Mouse (Mus musculus) hindbrain, embryonic 16.5 days (tissue): ENCODE results near the gene Lhx5. TPM values are rescaled to one million over a fixed set of nuclear protein-coding genes. Genes with fewer than 3 reads are reported as not detected.

Experiments used
- ATAC-seq: fragments of 200-750 bp; cut with Nextera tagmentation; 2 replicates; pipeline ENCODE4 v1.8.0; 2017; ENCODE audit warnings: moderate TSS enrichment, moderate library complexity
- H3K27ac ChIP-seq: fragments of 300-500 bp; sonication (generic); 2 replicates; pipeline ENCODE4 v1.5.1; 2014; ENCODE audit warnings: low read depth, mild to moderate bottlenecking, control low read depth, low read length, moderate library complexity
- H3K27me3 ChIP-seq: fragments of 300-500 bp; sonication (generic); replicated peaks from 2 replicates; pipeline ENCODE4 v1.6.1; 2014; ENCODE audit warnings: low read length; ENCODE audit not compliant: control insufficient read depth, insufficient read depth
- H3K36me3 ChIP-seq: fragments of 300-500 bp; sonication (generic); 2 replicates; pipeline ENCODE4 v1.6.1; 2014; ENCODE audit warnings: mild to moderate bottlenecking, low read length, moderate library complexity, mixed read lengths; ENCODE audit not compliant: control insufficient read depth, insufficient read depth
- H3K4me1 ChIP-seq: fragments of 300-500 bp; sonication (generic); 2 replicates; pipeline ENCODE4 v1.6.1; 2014; ENCODE audit warnings: low read depth, low read length; ENCODE audit not compliant: control insufficient read depth, insufficient read depth
- H3K4me2 ChIP-seq: fragments of 300-500 bp; sonication (generic); 2 replicates; pipeline ENCODE4 v1.6.1; 2014; ENCODE audit warnings: mild to moderate bottlenecking, low read length, control low read depth, moderate library complexity
- H3K4me3 ChIP-seq: fragments of 300-500 bp; sonication (generic); 2 replicates; pipeline ENCODE4 v1.5.1; 2014; ENCODE audit warnings: mild to moderate bottlenecking, low read length, control low read depth, moderate library complexity
- H3K9ac ChIP-seq: fragments of 300-500 bp; sonication (generic); 2 replicates; pipeline ENCODE4 v1.6.1; 2014; ENCODE audit warnings: low read depth, mild to moderate bottlenecking, control low read depth, low read length, moderate library complexity
- H3K9me3 ChIP-seq: fragments of 300-500 bp; sonication (generic); 2 replicates; pipeline ENCODE4 v1.6.1; 2014; ENCODE audit warnings: mild to moderate bottlenecking, low read length, moderate library complexity; ENCODE audit not compliant: control insufficient read depth
- WGBS: fragments of 180-500 bp; shearing (Covaris S2); extraction: QIAGEN DNeasy Blood & Tissue Kit; methylation state at CpG from one replicate; pipeline ENCODE4 v1.1.7; 2014; 5-methylcytosine and 5-hydroxymethylcytosine counted together
- polyA plus RNA-seq: library from polyadenylated mRNA; unstranded; fragments of >200 nt; fragmentation: Nextera tagmentation; extraction: Ambion mirVana; gene quantifications from 2 replicates; pipeline ENCODE4 v1.2.1, GENCODE M21; 2015

Gene Lhx5
- polyA plus RNA-seq, 1 experiment from 2014 or later = 20.1 TPM

- WGBS = under 1% methylated on average over 18 of the region's 18 CpGs
- Histone ChIP-seq H3K4me1 (peaks cover 16% of the 10 kb centered on the region), H3K4me3 (peak overlapping the region; percentile 49), H3K9me3 (no peaks in the 10 kb centered on the region), H3K27me3 (peaks cover 25% of the 10 kb centered on the region), H3K4me2 (peak overlapping the region; percentile 68), H3K36me3 (no peaks in the 10 kb centered on the region), H3K27ac (peak overlapping the region; percentile 71), H3K9ac (peak overlapping the region; percentile 47)
- ATAC-seq = no peak
Measured at GRCm38 (mm10) chr5:120436885-120437495, 5.5 kb downstream of the Lhx5 start.

- Histone ChIP-seq H3K36me3 (no peaks in the 10 kb centered on the region), H3K9me3 (no peaks in the 10 kb centered on the region), H3K9ac (peak overlapping the region; percentile 67), H3K4me2 (peak overlapping the region; percentile 68), H3K27ac (peak overlapping the region; percentile 86), H3K4me1 (peaks cover 16% of the 10 kb centered on the region), H3K27me3 (peaks cover 25% of the 10 kb centered on the region), H3K4me3 (peak overlapping the region; percentile 49)
- no peak for ATAC-seq
- WGBS = under 1% methylated on average over 17 of the region's 17 CpGs
Measured at GRCm38 (mm10) chr5:120437539-120437938, 6.0 kb downstream of the Lhx5 start.

DNA sequence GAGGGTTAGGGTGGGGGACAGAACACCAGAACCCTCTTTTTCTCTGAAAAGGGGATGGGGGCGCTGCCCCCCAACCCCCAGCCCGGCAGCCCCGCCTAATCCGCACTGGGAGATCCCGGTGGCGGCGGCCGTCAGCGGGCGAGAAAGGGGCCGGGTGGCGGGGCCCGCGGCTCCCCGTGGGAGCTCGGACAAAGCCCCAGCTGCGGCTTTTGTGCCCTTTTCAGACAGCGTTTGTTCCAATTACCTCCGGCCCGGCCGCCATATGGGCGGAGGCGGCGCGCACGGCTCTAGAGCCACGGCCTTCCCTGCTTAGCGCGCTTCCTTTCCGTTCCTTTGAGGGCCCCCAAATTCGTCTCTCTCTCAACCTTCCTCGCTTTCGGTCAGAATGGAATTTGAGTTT, 6.5 kb downstream of the Lhx5 start:
- ATAC-seq = no peak
- Histone ChIP-seq H3K4me1 (peaks cover 16% of the 10 kb centered on the region), H3K9ac (peak overlapping the region; percentile 67)

DNA sequence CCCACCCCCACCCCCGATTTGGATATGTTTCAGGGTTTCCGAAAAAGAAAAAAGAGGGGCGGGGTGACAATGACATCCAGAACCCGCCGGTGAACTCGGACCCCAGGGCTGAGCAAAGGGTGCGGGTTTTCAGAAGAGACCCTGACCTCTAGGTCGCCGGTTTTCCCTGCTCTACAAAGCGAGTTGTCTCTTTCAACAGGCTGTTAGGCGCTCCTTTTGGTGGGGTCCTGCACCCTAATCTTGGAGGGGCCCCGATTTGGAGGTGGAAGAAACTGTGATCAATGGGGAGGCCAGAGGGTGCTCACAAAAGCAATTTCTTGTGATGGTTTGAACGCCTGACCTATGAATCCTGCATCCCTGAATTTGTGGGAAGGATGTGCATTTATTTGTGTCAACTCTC, 7.0 kb downstream of the Lhx5 start:
- no peaks in the 10 kb centered on the region for H3K36me3 ChIP-seq
- peak overlapping the region; percentile 68 for H3K4me2 ChIP-seq
- H3K9ac ChIP-seq = peak overlapping the region; percentile 67
- H3K4me3 ChIP-seq = peak overlapping the region; percentile 49
- ATAC-seq = no peak
- 1% methylated on average over 13 of the region's 13 CpGs for WGBS
- H3K4me1 ChIP-seq = peaks cover 16% of the 10 kb centered on the region
- H3K9me3 ChIP-seq = no peaks in the 10 kb centered on the region
- H3K27me3 ChIP-seq = peaks cover 22% of the 10 kb centered on the region
- peak overlapping the region; percentile 86 for H3K27ac ChIP-seq

More for the DNA sequence above, 6.5 kb downstream of the Lhx5 start:
- Histone ChIP-seq H3K4me2 (peak overlapping the region; percentile 68), H3K36me3 (no peaks in the 10 kb centered on the region), H3K27me3 (peaks cover 25% of the 10 kb centered on the region), H3K4me3 (peak overlapping the region; percentile 49), H3K27ac (peak overlapping the region; percentile 86), H3K9me3 (no peaks in the 10 kb centered on the region)
- WGBS = under 1% methylated on average over 33 of the region's 33 CpGs

GRCm38 (mm10) chr5:120438991-120439710, 7.7 kb downstream of the Lhx5 start:
- Histone ChIP-seq H3K27me3 (peaks cover 18% of the 10 kb centered on the region), H3K36me3 (no peaks in the 10 kb centered on the region), H3K27ac (peak overlapping the region; percentile 86), H3K4me3 (peak overlapping the region; percentile 33), H3K4me1 (peaks cover 16% of the 10 kb centered on the region), H3K4me2 (peak overlapping the region; percentile 68), H3K9me3 (no peaks in the 10 kb centered on the region), H3K9ac (peak overlapping the region; percentile 66)
- ATAC-seq = no peak
- WGBS = 1% methylated on average over 27 of the region's 27 CpGs

- peaks cover 15% of the 10 kb centered on the region for H3K27me3 ChIP-seq
- peak overlapping the region; percentile 86 for H3K27ac ChIP-seq
- peak overlapping the region; percentile 66 for H3K9ac ChIP-seq
- H3K4me3 ChIP-seq = peak overlapping the region; percentile 33
- 2% methylated on average over 55 of the region's 61 CpGs for WGBS
- peaks cover 16% of the 10 kb centered on the region for H3K4me1 ChIP-seq
- no peak for ATAC-seq
- no peaks in the 10 kb centered on the region for H3K9me3 ChIP-seq
- peak overlapping the region; percentile 68 for H3K4me2 ChIP-seq
- no peaks in the 10 kb centered on the region for H3K36me3 ChIP-seq
Measured at GRCm38 (mm10) chr5:120439887-120440670, 8.6 kb downstream of the Lhx5 start.

DNA sequence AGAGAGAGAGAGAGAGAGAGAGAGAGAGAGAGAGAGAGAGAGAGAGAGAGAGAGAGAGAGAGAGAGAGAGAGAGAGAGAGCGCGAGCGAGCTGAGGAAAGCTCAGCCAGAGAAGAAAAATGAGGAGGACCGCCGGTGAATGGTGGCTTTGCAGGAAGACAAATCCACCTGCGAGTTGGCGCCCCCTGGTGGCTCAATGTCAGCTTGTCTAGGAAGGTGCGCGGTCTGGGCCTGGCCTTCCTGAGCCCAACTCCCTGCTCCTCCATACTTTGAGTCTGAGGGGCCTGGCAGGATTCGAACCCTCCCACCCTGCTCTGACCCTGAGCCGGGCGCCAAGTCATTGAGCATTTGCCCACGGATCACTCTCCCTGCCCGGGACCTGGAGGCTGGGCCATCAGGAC, 9.2 kb downstream of the Lhx5 start:
- Histone ChIP-seq H3K27ac (peak overlapping the region; percentile 86), H3K4me1 (peaks cover 16% of the 10 kb centered on the region), H3K9me3 (no peaks in the 10 kb centered on the region), H3K4me3 (peak overlapping the region; percentile 33), H3K27me3 (peaks cover 15% of the 10 kb centered on the region), H3K4me2 (peak overlapping the region; percentile 68), H3K9ac (no peak overlapping the region), H3K36me3 (no peaks in the 10 kb centered on the region)
- ATAC-seq = peak; percentile 72
- WGBS = 4% methylated on average over 12 of the region's 14 CpGs

- 43% methylated on average over 13 of the region's 13 CpGs for WGBS
- H3K36me3 ChIP-seq = no peaks in the 10 kb centered on the region
- no peak overlapping the region for H3K4me3 ChIP-seq
- ATAC-seq = no peak
- H3K27me3 ChIP-seq = 0 out of 2 replicates have a peak, but pooled peaks cover 2% of the 10 kb centered on the region
- no peaks in the 10 kb centered on the region; the same call in 1 of the 2 replicates for H3K4me1 ChIP-seq
- no peak overlapping the region for H3K4me2 ChIP-seq
- no peak overlapping the region; the same call in 1 of the 2 replicates for H3K9ac ChIP-seq
- no peaks in the 10 kb centered on the region for H3K9me3 ChIP-seq
- H3K27ac ChIP-seq = no peak overlapping the region
Measured at GRCm38 (mm10) chr5:120447305-120447704, 15.8 kb downstream of the Lhx5 start.
